Comparison of ENCODE assay signal across 9 mouse cellular contexts in the genomic region with DNA sequence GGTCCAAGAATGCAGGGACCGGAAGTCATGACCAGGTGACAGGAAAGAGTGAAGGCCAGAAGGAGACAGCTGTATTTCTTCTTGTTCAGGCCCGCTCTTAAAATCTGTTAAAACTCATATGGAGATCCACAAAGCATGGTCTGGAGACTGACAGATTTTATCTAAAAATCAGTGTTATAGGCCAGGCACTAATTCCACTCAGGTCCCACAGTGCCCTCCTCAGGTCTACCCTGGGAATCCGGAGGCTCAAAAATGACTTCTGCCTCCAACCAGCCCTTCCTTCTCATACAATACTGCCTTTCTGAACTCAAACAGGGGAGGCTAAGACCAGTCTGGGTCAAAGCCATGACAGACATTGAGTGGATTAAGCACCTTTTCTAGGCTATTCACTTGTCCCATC.
DNase-seq lines count a peak whose midpoint lies in the region; ATAC-seq and TF ChIP-seq lines count a peak whose summit lies in the region.
"Had no signal": no experiment of that assay in that cellular context is flagged by ENCODE, and none has a peak within 500 bp of the region (broad histone marks: within the 10 kb centered on the region; RNA-seq: fewer than 3 reads in every experiment).

No protein-coding gene starts in this region.

- no peak for ATAC-seq in heart, postnatal 0 days (ENCODE audit: insufficient read depth, low read depth)
- ATAC-seq in heart, embryonic 11.5 days (replicated peaks; ENCODE audit: insufficient number of reproducible peaks, low FRiP score, low TSS enrichment) = no peak
- no peak for ATAC-seq in embryonic facial prominence, embryonic 11.5 days (replicated peaks; ENCODE audit: insufficient number of reproducible peaks, low FRiP score, low TSS enrichment, low read depth)
- peak; percentile 77 for ATAC-seq in lung, postnatal 0 days
- no peak for ATAC-seq in midbrain, embryonic 15.5 days (replicated peaks)

- peak; percentile 31 for DNase-seq in heart, postnatal 0 days (ENCODE audit: low spot score)
- DNase-seq in thymus, adult 2 months = peak; percentile 17
- no peak for DNase-seq in thymus, adult 18-20 months
- peak; percentile 59 for DNase-seq in embryonic facial prominence, embryonic 11.5 days (ENCODE audit: low spot score)
- DNase-seq in lung, postnatal 0 days (ENCODE audit: low spot score) = peak; percentile 76
- DNase-seq in ovary, postnatal 36 days (ENCODE audit: low spot score) = no peak

- no peak overlapping the region for H3K4me2 ChIP-seq in heart, postnatal 0 days (ENCODE audit: low read depth, low read length)
- no peak overlapping the region for H3K4me2 ChIP-seq in heart, embryonic 11.5 days
- no peak overlapping the region for H3K4me2 ChIP-seq in embryonic facial prominence, embryonic 11.5 days (ENCODE audit: low read depth, low read length)
- no peak overlapping the region for H3K4me2 ChIP-seq in lung, postnatal 0 days (replicated peaks; ENCODE audit: low read depth, low read length)
- H3K4me2 ChIP-seq in midbrain, embryonic 15.5 days = no peak overlapping the region

- H3K4me3 ChIP-seq in heart, postnatal 0 days (ENCODE audit: low read depth, low read length) = no peak overlapping the region
- H3K4me3 ChIP-seq in heart, embryonic 11.5 days (ENCODE audit: low read depth, low read length) = no peak overlapping the region
- H3K4me3 ChIP-seq in thymus, adult 2 months (ENCODE audit: control insufficient read depth, insufficient read depth, low read length) = no peak overlapping the region
- H3K4me3 ChIP-seq in embryonic facial prominence, embryonic 11.5 days (ENCODE audit: low read depth, low read length) = no peak overlapping the region
- H3K4me3 ChIP-seq in lung, postnatal 0 days (ENCODE audit: low read depth, low read length) = no peak overlapping the region
- H3K4me3 ChIP-seq in midbrain, embryonic 15.5 days = no peak overlapping the region
- H3K4me3 ChIP-seq: erythroblast, embryonic 14.5 days had no signal

- no peak for TF ChIP-seq POLR2A in thymus, adult 2 months (IDR thresholded peaks at IDR 0.05; ENCODE audit: control insufficient read depth, extremely low read depth, insufficient read depth, low read length, poor library complexity)

- H3K27me3 ChIP-seq in heart, postnatal 0 days (ENCODE audit: control insufficient read depth, insufficient read depth, low read length) = no peaks in the 10 kb centered on the region
- no peaks in the 10 kb centered on the region for H3K27me3 ChIP-seq in heart, embryonic 11.5 days (ENCODE audit: control insufficient read depth, insufficient read depth, low read length)
- no peaks in the 10 kb centered on the region for H3K27me3 ChIP-seq in thymus, adult 2 months (ENCODE audit: control insufficient read depth, insufficient read depth, low read length)
- H3K27me3 ChIP-seq in embryonic facial prominence, embryonic 11.5 days (ENCODE audit: control insufficient read depth, insufficient read depth, low read length) = no peaks in the 10 kb centered on the region
- no peaks in the 10 kb centered on the region for H3K27me3 ChIP-seq in lung, postnatal 0 days (replicated peaks; ENCODE audit: insufficient read depth, low read length)
- no peaks in the 10 kb centered on the region for H3K27me3 ChIP-seq in midbrain, embryonic 15.5 days (replicated peaks)

- 67% methylated on average over 3 of the region's 3 CpGs for WGBS in heart, postnatal 0 days
- 63% methylated on average over 3 of the region's 3 CpGs for WGBS in heart, embryonic 11.5 days (ENCODE audit: insufficient replicate concordance)
- WGBS in thymus, adult 2 months = 48% methylated on average over 3 of the region's 3 CpGs
- 68% methylated on average over 3 of the region's 3 CpGs for WGBS in embryonic facial prominence, embryonic 11.5 days
- WGBS in lung, postnatal 0 days = 29% methylated on average over 3 of the region's 3 CpGs
- 65% methylated on average over 3 of the region's 3 CpGs for WGBS in midbrain, embryonic 15.5 days

- no peak overlapping the region for H3K27ac ChIP-seq in heart, postnatal 0 days (ENCODE audit: low read depth)
- H3K27ac ChIP-seq in heart, embryonic 11.5 days (ENCODE audit: low read depth, low read length) = no peak overlapping the region
- no peak overlapping the region for H3K27ac ChIP-seq in thymus, adult 2 months (ENCODE audit: control insufficient read depth, insufficient read depth, low read length)
- no peak overlapping the region for H3K27ac ChIP-seq in embryonic facial prominence, embryonic 11.5 days (replicated peaks; ENCODE audit: low read depth, low read length)
- H3K27ac ChIP-seq in lung, postnatal 0 days (ENCODE audit: low read length) = no peak overlapping the region
- no peak overlapping the region for H3K27ac ChIP-seq in midbrain, embryonic 15.5 days

- H3K36me3 ChIP-seq in heart, postnatal 0 days (replicated peaks; ENCODE audit: control insufficient read depth, insufficient read depth, low read length) = no peaks in the 10 kb centered on the region
- no peaks in the 10 kb centered on the region for H3K36me3 ChIP-seq in heart, embryonic 11.5 days (ENCODE audit: control insufficient read depth, insufficient read depth, low read length)
- no peaks in the 10 kb centered on the region for H3K36me3 ChIP-seq in thymus, adult 2 months (ENCODE audit: control insufficient read depth, insufficient read depth, low read length)
- H3K36me3 ChIP-seq in embryonic facial prominence, embryonic 11.5 days (replicated peaks; ENCODE audit: control insufficient read depth, insufficient read depth, low read depth, low read length) = no peaks in the 10 kb centered on the region
- H3K36me3 ChIP-seq in lung, postnatal 0 days (ENCODE audit: insufficient read depth, low read length) = no peaks in the 10 kb centered on the region
- no peaks in the 10 kb centered on the region for H3K36me3 ChIP-seq in midbrain, embryonic 15.5 days (replicated peaks)

- peak; percentile 56 for TF ChIP-seq CTCF in heart, postnatal 0 days (IDR thresholded peaks at IDR 0.05; ENCODE audit: low read depth)
- no peak for TF ChIP-seq CTCF in thymus, adult 2 months (IDR thresholded peaks at IDR 0.05; ENCODE audit: borderline replicate concordance, control insufficient read depth, extremely low read depth, insufficient read depth, low read length, poor library complexity)
- peak; percentile 79 for TF ChIP-seq CTCF in lung, postnatal 0 days (IDR thresholded peaks at IDR 0.05)

- H3K9me3 ChIP-seq in heart, postnatal 0 days (replicated peaks; ENCODE audit: control insufficient read depth, low read length) = peaks cover 5% of the 10 kb centered on the region
- H3K9me3 ChIP-seq in heart, embryonic 11.5 days (replicated peaks; ENCODE audit: control insufficient read depth, low read length) = peaks cover 3% of the 10 kb centered on the region; the same call in 1 of the 2 replicates
- H3K9me3 ChIP-seq in embryonic facial prominence, embryonic 11.5 days (replicated peaks; ENCODE audit: control insufficient read depth, low read length) = no peaks in the 10 kb centered on the region
- H3K9me3 ChIP-seq in lung, postnatal 0 days (ENCODE audit: low read length) = no peaks in the 10 kb centered on the region
- no peaks in the 10 kb centered on the region for H3K9me3 ChIP-seq in midbrain, embryonic 15.5 days

- no peak for TF ChIP-seq EP300 in heart, postnatal 0 days (IDR thresholded peaks at IDR 0.05; ENCODE audit: low read depth)
- 0 out of 2 replicates have a peak, but pooled peaks have one; percentile 16 for TF ChIP-seq EP300 in lung, postnatal 0 days (IDR thresholded peaks at IDR 0.05)

- no peaks in the 10 kb centered on the region for H3K4me1 ChIP-seq in heart, postnatal 0 days (ENCODE audit: control insufficient read depth, insufficient read depth)
- H3K4me1 ChIP-seq in heart, embryonic 11.5 days (ENCODE audit: control insufficient read depth, insufficient read depth, low read length) = no peaks in the 10 kb centered on the region
- no peaks in the 10 kb centered on the region for H3K4me1 ChIP-seq in thymus, adult 2 months (replicated peaks; ENCODE audit: control insufficient read depth, insufficient read depth, low read length)
- H3K4me1 ChIP-seq in embryonic facial prominence, embryonic 11.5 days (ENCODE audit: control insufficient read depth, insufficient read depth, low read length) = no peaks in the 10 kb centered on the region
- H3K4me1 ChIP-seq in lung, postnatal 0 days (ENCODE audit: insufficient read depth, low read depth, low read length) = no peaks in the 10 kb centered on the region
- H3K4me1 ChIP-seq in midbrain, embryonic 15.5 days = no peaks in the 10 kb centered on the region

- no peak overlapping the region for H3K9ac ChIP-seq in heart, postnatal 0 days (replicated peaks; ENCODE audit: low read depth, low read length)
- no peak overlapping the region for H3K9ac ChIP-seq in heart, embryonic 11.5 days (ENCODE audit: low read depth, low read length)
- H3K9ac ChIP-seq in embryonic facial prominence, embryonic 11.5 days (replicated peaks; ENCODE audit: low read length) = no peak overlapping the region
- no peak overlapping the region for H3K9ac ChIP-seq in lung, postnatal 0 days (replicated peaks; ENCODE audit: low read depth)
- no peak overlapping the region for H3K9ac ChIP-seq in midbrain, embryonic 15.5 days

Comparison
In these comparisons a context has a peak if more than half of its experiments do, and no peak if none do; other contexts are left out.
1. DNase-seq: peak in heart, postnatal 0 days (single experiment), thymus, adult 2 months (single experiment), embryonic facial prominence, embryonic 11.5 days (single experiment) and lung, postnatal 0 days (single experiment); none in thymus, adult 18-20 months (0 of 2) and ovary, postnatal 36 days (single experiment).